Mouse (Mus musculus): ENCODE results near the gene Tmem177. TPM values are rescaled to one million over a fixed set of nuclear protein-coding genes. Genes with fewer than 3 reads are reported as not detected.

The Tmem177 gene
- 2.6 and 2.8 TPM in 2 replicates for polyA plus RNA-seq (2012; rRNA removed)

- H3K4me3 ChIP-seq (ENCODE audit: extremely low read depth, insufficient read depth, insufficient read length) = peak within 1 kb of the TSS; percentile 76
- no peaks in the 10 kb centered on the region for H3K36me3 ChIP-seq (ENCODE audit: control insufficient read depth, insufficient read depth, low read length)
- H3K4me1 ChIP-seq (ENCODE audit: control insufficient read depth, insufficient read depth, insufficient read length) = no peaks in the 10 kb centered on the region
- H3K27me3 ChIP-seq (ENCODE audit: control insufficient read depth, insufficient read depth, low read length) = no peaks in the 10 kb centered on the region
- DNase-seq (ENCODE audit: low read depth in 1 of 2, low spot score in 2 of 2) = peak; percentile 77 to 96
- H3K27ac ChIP-seq (ENCODE audit: insufficient read depth, low read length) = no peak within 1 kb of the TSS
- 11% methylated on average over 42 of the region's 42 CpGs for WGBS
- peak; percentile 69 for TF ChIP-seq POLR2A (IDR thresholded peaks at IDR 0.05; ENCODE audit: low read depth, low read length)
- no peak for TF ChIP-seq CTCF (IDR thresholded peaks at IDR 0.05; ENCODE audit: extremely low read depth, insufficient read depth, insufficient read length, insufficient replicate concordance)
These were observed at the start of gene Tmem177 for GRCm38 (mm10) chr1:119912953-119913814. Gene Tmem177, minus strand, starts transcription at chr1:119913208.

DNA sequence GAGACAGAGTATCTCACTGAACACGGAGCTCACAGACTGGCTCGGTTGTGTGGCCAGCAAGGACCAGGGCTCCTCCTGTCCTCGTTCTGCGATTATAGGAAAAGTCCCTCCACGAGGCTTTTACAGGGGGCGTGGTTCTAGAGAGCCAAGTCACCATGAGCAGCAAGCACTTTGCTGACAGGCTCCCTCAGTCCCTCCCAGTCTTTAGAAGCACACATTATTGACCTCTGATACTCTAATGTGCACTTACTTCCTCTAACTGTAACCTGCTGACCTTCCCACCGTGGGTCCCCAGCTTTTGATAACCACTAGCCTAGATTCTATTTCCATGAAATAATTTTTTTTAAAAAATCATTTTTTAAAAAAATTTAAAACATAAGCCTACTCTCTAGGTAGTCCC lies 46.9 kb upstream of the Tmem177 start:
- no peak overlapping the region for H3K4me3 ChIP-seq (ENCODE audit: extremely low read depth, insufficient read depth, insufficient read length)
- H3K36me3 ChIP-seq (ENCODE audit: control insufficient read depth, insufficient read depth, low read length) = no peaks in the 10 kb centered on the region
- H3K4me1 ChIP-seq (ENCODE audit: control insufficient read depth, insufficient read depth, insufficient read length) = no peaks in the 10 kb centered on the region
- no peak overlapping the region for H3K27ac ChIP-seq (ENCODE audit: insufficient read depth, low read length)
- 61% methylated on average over 7 of the region's 7 CpGs for WGBS
- no peaks in the 10 kb centered on the region for H3K27me3 ChIP-seq (ENCODE audit: control insufficient read depth, insufficient read depth, low read length)
- no peak for DNase-seq (ENCODE audit: low read depth in 1 of 2, low spot score in 2 of 2)
- TF ChIP-seq POLR2A (IDR thresholded peaks at IDR 0.05; ENCODE audit: low read depth, low read length) (no peak), CTCF (IDR thresholded peaks at IDR 0.05; ENCODE audit: extremely low read depth, insufficient read depth, insufficient read length, insufficient replicate concordance) (no peak)

- Histone ChIP-seq H3K4me3 (ENCODE audit: extremely low read depth, insufficient read depth, insufficient read length) (no peak overlapping the region), H3K36me3 (ENCODE audit: control insufficient read depth, insufficient read depth, low read length) (no peaks in the 10 kb centered on the region), H3K27me3 (ENCODE audit: control insufficient read depth, insufficient read depth, low read length) (no peaks in the 10 kb centered on the region), H3K27ac (ENCODE audit: insufficient read depth, low read length) (no peak overlapping the region), H3K4me1 (ENCODE audit: control insufficient read depth, insufficient read depth, insufficient read length) (no peaks in the 10 kb centered on the region)
- DNase-seq (ENCODE audit: low read depth in 1 of 2, low spot score in 2 of 2) = no peak
- TF ChIP-seq POLR2A (IDR thresholded peaks at IDR 0.05; ENCODE audit: low read depth, low read length) = no peak
- no peak for TF ChIP-seq CTCF (IDR thresholded peaks at IDR 0.05; ENCODE audit: extremely low read depth, insufficient read depth, insufficient read length, insufficient replicate concordance)
- WGBS = 94% methylated on average over 4 of the region's 4 CpGs
These were observed 46.5 kb upstream of the Tmem177 start for GRCm38 (mm10) chr1:119959464-119959863.

DNA sequence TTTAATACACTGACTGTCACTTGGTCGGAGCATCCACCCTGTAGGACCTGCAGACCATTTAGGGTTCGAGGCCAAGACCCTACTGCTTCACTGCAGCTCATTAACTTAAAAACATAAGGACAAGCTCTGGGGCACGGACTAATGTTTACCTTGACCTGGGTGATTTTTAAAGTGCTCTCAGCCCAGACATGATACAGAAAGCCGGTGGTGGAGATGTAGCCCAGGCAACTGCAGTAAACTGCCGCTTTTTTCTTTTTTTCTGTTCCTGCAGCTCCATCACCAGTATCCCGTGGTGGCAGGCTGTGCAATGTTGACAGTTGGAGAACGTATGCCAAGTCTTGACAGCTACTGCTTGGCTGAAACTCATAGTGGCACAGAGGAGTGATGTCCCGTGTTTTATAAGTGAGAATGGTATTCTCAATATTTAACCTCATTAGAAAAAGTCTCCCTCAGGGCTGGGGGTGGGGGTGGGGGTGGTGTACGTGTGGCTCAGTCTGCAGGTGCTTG lies 44.8 kb upstream of the Tmem177 start:
- WGBS = 68% methylated on average over 9 of the region's 9 CpGs

GRCm38 (mm10) chr1:119954680-119955079 lies 41.7 kb upstream of the Tmem177 start:
- H3K4me1 ChIP-seq (ENCODE audit: control insufficient read depth, insufficient read depth, insufficient read length) = no peaks in the 10 kb centered on the region
- TF ChIP-seq POLR2A (IDR thresholded peaks at IDR 0.05; ENCODE audit: low read depth, low read length) (no peak), CTCF (IDR thresholded peaks at IDR 0.05; ENCODE audit: extremely low read depth, insufficient read depth, insufficient read length, insufficient replicate concordance) (no peak)
- H3K27ac ChIP-seq (ENCODE audit: insufficient read depth, low read length) = no peak overlapping the region
- H3K36me3 ChIP-seq (ENCODE audit: control insufficient read depth, insufficient read depth, low read length) = no peaks in the 10 kb centered on the region
- no peaks in the 10 kb centered on the region for H3K27me3 ChIP-seq (ENCODE audit: control insufficient read depth, insufficient read depth, low read length)
- no peak overlapping the region for H3K4me3 ChIP-seq (ENCODE audit: extremely low read depth, insufficient read depth, insufficient read length)
- WGBS = 93% methylated on average over 2 of the region's 2 CpGs
- DNase-seq (ENCODE audit: low read depth in 1 of 2, low spot score in 2 of 2) = no peak

More for the DNA sequence above, 44.8 kb upstream of the Tmem177 start:
- Histone ChIP-seq H3K27ac (ENCODE audit: insufficient read depth, low read length) (no peak overlapping the region), H3K4me3 (ENCODE audit: extremely low read depth, insufficient read depth, insufficient read length) (no peak overlapping the region), H3K4me1 (ENCODE audit: control insufficient read depth, insufficient read depth, insufficient read length) (no peaks in the 10 kb centered on the region), H3K36me3 (ENCODE audit: control insufficient read depth, insufficient read depth, low read length) (no peaks in the 10 kb centered on the region), H3K27me3 (ENCODE audit: control insufficient read depth, insufficient read depth, low read length) (no peaks in the 10 kb centered on the region)
- no peak for DNase-seq (ENCODE audit: low read depth in 1 of 2, low spot score in 2 of 2)
- no peak for TF ChIP-seq POLR2A (IDR thresholded peaks at IDR 0.05; ENCODE audit: low read depth, low read length)
- TF ChIP-seq CTCF (IDR thresholded peaks at IDR 0.05; ENCODE audit: extremely low read depth, insufficient read depth, insufficient read length, insufficient replicate concordance) = no peak

GRCm38 (mm10) chr1:119953456-119953855 lies 40.4 kb upstream of the Tmem177 start:
- Histone ChIP-seq H3K27ac (ENCODE audit: insufficient read depth, low read length) (no peak overlapping the region), H3K27me3 (ENCODE audit: control insufficient read depth, insufficient read depth, low read length) (no peaks in the 10 kb centered on the region), H3K4me3 (ENCODE audit: extremely low read depth, insufficient read depth, insufficient read length) (no peak overlapping the region), H3K4me1 (ENCODE audit: control insufficient read depth, insufficient read depth, insufficient read length) (no peaks in the 10 kb centered on the region), H3K36me3 (ENCODE audit: control insufficient read depth, insufficient read depth, low read length) (no peaks in the 10 kb centered on the region)
- no peak for DNase-seq (ENCODE audit: low read depth in 1 of 2, low spot score in 2 of 2)
- TF ChIP-seq CTCF (IDR thresholded peaks at IDR 0.05; ENCODE audit: extremely low read depth, insufficient read depth, insufficient read length, insufficient replicate concordance) (no peak), POLR2A (IDR thresholded peaks at IDR 0.05; ENCODE audit: low read depth, low read length) (no peak)
- WGBS = 93% methylated on average over 9 of the region's 9 CpGs

GRCm38 (mm10) chr1:119950086-119950485 lies 37.1 kb upstream of the Tmem177 start:
- no peaks in the 10 kb centered on the region for H3K27me3 ChIP-seq (ENCODE audit: control insufficient read depth, insufficient read depth, low read length)
- DNase-seq (ENCODE audit: low read depth in 1 of 2, low spot score in 2 of 2) = no peak
- H3K4me3 ChIP-seq (ENCODE audit: extremely low read depth, insufficient read depth, insufficient read length) = no peak overlapping the region
- TF ChIP-seq POLR2A (IDR thresholded peaks at IDR 0.05; ENCODE audit: low read depth, low read length) (no peak), CTCF (IDR thresholded peaks at IDR 0.05; ENCODE audit: extremely low read depth, insufficient read depth, insufficient read length, insufficient replicate concordance) (no peak)
- H3K27ac ChIP-seq (ENCODE audit: insufficient read depth, low read length) = no peak overlapping the region
- 94% methylated on average over 8 of the region's 8 CpGs for WGBS
- no peaks in the 10 kb centered on the region for H3K4me1 ChIP-seq (ENCODE audit: control insufficient read depth, insufficient read depth, insufficient read length)
- no peaks in the 10 kb centered on the region for H3K36me3 ChIP-seq (ENCODE audit: control insufficient read depth, insufficient read depth, low read length)

Data from spleen, adult 2 months (tissue).